Mouse (Mus musculus) kidney, adult 2 months (tissue): Measurements from ENCODE around the gene Rab10.

ENCODE experiments used
- CTCF ChIP-seq: fragments of 200-500 bp; conservative IDR thresholded peaks from 2 replicates; pipeline ENCODE4 v1.5.1; 2011; ENCODE audit warnings: low read depth, mild to moderate bottlenecking, control low read depth, low read length, moderate library complexity, mixed read lengths; ENCODE audit not compliant: insufficient read depth, insufficient read length
- POLR2A ChIP-seq: fragments of 200-500 bp; IDR thresholded peaks from one replicate; pipeline ENCODE4 v1.6.1; 2011; ENCODE audit warnings: low read depth, low read length, control low read depth

GRCm38 (mm10) chr12:3323241-3323640 is 13.5 kb upstream of the Rab10 start:
- TF ChIP-seq POLR2A (no peak), CTCF (no peak)
